Mouse (Mus musculus) c-Kit-positive CD71-positive TER-119-negative erythroid progenitor cells, embryonic 14.5 days (primary cell): ENCODE data around the gene Mei1.
"Not testable (repeated sequence)": the region's sequence is repeated elsewhere in the genome, so short reads cannot be mapped to it uniquely, and the experiment has no call there.

Source experiments
- DNase-seq: peaks from one replicate; pipeline ENCODE4 v3.0.0-alpha.2; 2013; ENCODE audit warnings: low read depth

Gene Mei1

DNA sequence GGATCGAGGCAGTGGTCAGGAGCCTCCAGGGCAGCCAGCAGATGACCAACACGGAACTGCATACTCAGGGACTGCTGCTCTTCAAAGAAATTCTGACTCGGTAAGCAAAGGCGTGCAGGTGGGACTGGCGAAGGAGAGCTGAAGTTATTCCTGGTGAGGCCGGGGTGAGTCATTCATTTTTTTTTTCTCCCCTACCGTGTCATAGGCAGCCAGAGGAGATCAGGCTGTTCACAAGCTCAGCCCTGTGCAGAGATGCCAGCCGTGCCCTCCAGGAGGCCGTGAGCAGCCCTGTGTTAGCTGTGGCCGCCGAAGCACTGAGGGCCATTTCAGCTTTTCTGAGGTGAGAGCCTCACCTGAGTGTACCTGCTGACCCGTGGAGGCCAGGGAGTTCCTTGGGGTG, 16.3 kb downstream of the Mei1 start:
- no peak for DNase-seq

DNA sequence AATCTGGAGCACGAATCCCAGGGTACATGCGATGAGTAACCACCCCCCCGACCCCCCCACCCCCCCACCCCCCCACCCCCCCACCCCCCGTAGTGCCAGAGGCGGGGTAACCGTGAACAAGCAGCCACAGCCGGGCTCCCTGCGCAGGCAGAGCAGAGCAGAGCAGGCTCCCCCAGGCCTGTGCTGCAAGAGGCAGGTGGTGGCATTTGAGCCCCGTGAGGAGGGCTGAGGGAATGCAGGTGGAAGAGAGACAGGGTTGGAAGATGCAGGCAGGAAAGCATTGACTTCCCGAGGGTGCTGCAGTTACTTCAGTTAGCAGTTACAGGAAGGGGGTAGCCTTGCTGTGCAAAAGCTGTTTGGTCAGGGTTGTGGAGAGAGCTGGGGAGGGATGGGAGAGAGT, 17.5 kb downstream of the Mei1 start:
- no peak for DNase-seq

DNA sequence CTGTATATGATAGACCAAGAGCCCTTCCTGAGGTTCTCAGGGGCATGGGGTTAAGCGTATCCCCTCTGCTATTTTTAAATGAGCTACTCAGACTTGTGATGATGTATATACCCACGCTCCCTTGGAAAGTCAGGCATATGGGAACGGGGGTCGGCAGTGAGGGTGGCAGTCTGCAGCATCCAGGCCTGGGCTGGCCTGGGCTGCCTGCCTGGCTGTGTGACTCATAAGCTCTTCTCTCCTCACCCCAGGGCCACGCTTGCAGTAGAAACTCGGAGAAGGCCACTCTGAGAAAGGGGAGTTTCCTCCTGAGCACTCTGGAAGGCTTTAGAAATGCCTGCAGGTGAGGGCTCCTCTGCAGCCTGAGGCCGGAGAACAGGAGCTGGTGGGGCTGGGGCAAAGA, 21.3 kb downstream of the Mei1 start:
- no peak for DNase-seq

DNA sequence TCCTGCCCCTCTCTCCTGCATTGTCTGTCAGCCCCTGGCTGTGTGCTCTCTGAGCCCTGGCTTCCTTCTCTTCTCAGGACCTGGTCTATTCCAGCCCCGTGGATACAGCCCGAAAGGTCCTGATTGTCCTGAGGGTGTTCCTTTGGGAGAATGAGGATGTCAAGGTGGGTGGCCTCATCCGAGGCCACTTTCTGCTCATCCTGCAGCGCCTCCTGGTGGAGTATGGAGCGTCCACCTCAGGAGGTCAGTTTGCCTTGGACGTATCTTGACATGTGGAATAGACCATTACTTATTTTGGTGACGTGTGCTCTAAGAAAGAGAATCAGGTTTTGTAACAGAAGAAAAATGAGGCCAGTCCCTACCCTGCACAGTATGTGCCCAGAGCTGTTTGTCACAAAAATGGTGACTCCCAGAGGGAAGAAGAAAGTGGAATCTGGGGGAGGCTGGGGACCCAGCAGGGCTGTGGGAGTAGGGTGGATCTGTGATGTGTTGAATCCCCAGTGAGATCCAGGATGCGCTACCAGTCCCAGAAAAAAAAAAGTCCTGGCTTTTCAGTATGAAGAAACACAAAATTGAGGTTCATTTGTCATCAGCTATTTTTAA, 37.3 kb downstream of the Mei1 start:
- peak; percentile 48 for DNase-seq

DNA sequence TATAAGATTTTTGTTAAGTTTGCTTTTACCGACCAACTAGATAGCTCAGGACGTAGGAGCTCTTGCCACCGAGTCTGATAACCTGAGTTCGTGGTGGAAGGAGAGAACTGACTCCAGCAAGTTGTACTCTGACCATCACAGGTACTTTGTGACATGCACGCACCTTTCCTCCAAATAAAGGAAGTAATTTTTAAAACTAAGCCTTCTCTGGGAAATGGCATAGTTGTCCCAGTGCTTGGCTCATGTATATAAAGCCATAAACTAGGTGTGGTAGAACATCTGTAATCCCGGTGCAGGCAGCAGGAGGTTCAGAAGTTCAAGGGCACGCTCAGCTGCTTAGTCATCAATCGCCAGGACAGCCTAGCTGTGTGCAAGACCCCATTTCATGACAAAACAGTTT, 50.7 kb downstream of the Mei1 start:
- no peak for DNase-seq

DNA sequence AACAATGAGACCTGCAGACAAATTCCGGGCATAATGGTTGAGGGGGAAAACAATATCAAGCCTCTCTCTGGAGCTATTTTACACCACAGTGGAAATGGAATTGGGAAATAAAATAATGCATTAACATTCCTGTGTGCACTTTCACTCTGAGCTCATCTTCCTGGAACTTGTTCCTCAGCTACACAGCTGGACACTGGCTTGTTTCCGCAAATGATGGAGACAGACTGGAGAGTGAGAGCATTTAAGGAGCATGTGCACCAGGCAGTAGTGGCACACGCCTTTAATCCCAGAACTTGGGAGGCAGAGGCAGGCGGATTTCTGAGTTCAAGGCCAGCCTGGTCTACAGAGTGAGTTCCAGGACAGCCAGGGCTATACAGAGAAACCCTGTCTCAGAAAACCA, 56.9 kb downstream of the Mei1 start:
- not testable (repeated sequence) for DNase-seq

DNA sequence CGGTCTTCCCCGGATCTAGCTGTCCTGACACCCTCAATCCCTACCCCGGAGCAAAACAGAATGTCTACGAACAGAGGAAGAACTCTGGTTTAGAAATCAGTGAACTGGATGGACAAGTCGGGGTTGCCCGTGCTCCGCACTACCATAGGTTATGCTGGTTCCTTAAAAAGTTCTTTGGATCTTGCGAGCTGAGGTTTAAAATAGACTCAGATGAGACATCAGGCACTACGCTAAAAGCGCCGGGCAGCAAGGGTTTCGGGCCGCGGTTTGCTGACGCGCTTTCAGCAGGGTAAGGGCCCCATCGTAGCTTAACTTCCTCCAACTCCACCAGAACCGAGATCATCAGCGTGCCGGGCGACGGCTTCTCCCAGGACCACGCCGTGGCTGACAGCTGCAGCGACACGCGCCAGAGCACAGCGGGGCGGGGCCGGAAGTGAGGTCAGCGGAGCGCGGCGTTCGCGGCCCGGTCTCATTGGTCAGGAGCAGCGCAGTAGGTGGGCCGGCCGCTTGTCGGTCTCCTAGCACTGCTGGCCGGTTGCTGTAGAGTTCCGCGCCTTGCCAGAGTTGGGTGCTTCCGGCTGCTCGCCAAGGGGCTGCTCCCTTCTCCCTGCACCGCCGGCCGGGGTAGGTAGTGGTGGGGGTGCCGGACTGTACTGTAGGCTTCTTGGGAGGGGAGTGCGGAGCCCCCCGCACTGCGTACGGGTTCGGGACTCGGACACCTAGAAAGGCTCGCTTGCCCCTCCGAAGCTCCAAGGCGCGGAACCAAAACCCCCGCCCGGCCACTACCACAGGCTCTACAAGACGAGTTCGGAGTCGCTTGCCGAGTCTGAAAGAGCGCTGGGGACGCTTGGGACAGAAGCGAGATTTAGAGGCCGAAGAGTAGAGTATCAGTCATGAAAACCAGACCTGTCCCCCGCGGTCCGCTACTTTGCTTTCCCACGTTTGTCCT, 57.9 kb downstream of the Mei1 start, which contains the start of gene Ccdc134:
Gene Ccdc134, plus strand, starts transcription at position 497 of the 949 bp plus-strand sequence.
- DNase-seq, result peak; percentile 86

DNA sequence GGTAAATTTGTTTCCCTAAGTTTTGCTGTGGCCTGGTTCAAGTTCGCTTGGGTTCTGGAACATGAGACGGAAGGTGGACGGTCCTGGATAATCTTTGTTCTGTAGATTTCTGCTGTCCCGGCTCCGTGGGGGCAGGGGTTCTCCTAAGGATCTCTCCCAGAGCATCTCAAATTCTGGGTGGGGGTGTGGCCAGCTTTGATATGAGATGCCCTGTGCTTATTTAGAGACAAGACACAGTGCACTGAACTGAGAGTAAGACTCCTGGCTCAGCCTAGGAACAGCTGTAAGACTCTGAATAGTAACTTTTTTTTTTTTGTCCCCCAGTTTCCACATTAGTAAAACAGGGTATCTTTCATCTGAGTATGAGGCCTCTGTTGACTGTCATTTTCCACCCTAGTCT, 58.6 kb downstream of the Mei1 start:
- DNase-seq, result peak; percentile 34

DNA sequence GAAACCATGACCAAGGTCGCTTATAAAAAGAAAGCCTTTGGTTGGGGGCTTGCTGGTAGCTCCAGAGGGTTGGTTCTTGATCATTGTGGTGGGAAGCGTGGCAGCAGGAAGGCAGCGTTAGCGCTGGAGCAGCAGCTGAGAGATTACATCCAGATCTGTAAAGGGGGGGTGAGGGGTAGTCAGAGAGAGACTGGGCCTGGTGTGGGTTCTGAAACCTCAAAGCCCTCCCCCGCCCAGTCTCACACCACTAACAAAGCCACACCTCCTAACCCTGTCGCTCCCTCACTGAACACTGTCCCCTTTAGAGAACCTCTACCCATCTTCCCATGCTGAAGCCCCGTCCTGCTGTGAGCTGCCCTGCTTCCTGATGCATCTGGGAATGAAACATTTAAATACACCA, 60.8 kb downstream of the Mei1 start:
- DNase-seq, result no peak

DNA sequence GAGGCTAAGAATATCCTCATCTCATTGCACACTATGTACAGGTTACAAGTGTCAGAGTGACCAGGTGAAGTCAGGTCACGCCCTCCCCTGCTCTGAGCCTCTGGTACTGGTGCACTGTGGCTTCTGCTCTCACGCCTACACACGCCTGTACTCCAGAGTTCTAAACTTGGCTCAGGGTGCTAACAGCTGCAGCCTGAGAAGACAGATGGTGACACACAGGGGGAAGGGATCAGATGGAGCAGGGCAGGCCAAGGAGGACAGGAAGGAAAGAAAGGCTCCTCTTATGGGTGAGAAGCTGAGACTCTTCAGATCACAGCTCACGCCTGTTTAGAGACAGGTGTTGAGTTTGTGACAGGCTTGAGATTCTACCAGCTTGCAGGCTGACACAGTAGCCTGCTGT, 65.6 kb downstream of the Mei1 start:
- DNase-seq, result no peak

DNA sequence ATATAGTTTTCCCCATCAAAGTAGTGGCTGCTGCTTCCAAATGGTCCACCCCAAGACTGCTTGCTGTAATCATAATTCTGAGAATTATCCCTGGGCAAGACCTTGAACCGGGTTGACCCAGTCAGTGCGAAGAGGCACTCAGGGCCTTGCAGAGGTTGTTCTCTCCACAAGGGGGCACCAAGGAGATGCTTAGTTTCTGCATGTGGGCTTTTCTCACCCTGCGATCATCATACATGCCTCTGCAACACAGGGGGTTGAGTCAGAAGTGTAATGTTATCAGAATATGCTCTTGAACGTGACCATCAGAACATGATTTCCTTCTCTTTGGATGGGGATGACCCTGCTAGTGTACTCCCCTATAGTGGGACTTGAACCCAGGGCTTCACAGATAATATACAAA, 68.8 kb downstream of the Mei1 start:
- peak; percentile 63 for DNase-seq

DNA sequence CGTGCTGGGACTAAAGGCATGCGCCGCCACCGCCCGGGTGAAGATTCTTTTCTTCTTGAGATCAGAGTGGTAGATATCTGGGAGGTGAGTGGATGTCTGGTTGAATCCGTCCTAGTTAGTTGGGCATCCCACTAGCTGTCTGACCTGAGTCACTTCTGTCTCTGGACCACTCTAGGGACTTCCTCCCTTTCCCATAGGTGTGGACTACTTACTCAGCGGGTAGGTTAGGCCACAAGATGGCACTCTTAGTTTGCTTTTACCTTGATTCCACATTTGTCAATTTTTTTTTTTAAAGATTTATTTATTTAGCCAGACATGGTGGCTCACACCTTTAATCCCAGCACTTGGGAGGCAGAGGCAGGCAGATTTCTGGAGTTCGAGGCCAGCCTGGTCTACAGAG, 69.4 kb downstream of the Mei1 start:
- no peak for DNase-seq

DNA sequence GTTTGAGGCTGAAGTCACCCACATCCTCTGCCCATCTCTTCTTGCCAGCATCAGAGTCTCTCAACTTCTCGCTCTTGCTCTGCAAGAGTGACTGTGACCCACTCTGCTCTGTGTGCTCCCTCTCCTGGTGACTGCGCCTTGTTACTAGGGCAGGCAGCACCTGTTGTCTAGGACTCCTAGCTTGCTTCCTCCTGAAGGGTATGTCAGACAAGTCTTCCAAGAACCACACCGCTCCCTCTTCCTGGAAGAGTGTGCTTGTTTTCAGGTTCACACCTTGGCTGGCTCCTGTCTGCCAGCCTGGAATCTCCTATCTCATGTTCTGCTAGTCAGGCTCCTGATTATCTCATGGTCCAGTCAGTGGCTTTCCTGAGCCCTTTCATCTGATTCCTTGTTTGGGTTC, 70.6 kb downstream of the Mei1 start:
- no peak for DNase-seq

DNA sequence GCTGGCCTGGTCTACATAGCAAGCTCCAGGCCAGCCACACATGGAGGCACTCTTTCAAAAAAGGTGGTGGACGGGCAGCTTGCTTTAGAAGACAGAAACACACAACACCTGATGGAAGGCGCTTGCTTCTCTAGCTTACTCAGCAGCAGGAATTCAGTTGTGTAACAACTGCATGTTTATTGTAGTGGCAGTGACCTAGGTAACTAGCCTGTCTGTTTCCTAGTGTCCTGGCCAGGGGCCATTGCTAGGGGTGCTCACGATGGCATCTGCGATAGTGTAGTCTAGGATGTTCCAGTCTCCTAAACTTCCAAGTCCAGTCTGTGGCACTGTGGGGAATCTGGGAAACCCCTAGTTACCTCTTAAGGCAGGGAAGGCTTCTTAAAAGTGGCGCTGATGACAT, 74.4 kb downstream of the Mei1 start:
- DNase-seq, result no peak

DNA sequence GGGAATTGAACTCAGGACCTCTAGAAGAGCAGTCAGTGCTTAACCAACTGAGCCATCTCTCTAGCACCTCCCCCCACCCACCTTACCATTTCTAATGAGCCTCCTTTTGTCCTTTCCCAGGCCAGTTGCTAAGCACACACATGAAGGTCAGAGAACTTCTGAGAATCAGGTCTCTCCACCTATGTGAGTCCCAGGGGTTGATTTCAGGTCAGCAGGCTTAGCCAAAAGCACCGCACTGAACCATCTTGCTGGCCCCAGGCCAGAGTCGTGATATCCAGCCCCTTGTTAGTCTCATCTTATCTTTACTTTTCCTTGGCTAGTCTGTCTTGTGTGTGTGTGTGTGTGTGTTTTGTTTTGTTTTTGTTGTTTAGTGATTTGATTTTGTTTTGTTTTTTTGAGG, 75.6 kb downstream of the Mei1 start:
- no peak for DNase-seq

DNA sequence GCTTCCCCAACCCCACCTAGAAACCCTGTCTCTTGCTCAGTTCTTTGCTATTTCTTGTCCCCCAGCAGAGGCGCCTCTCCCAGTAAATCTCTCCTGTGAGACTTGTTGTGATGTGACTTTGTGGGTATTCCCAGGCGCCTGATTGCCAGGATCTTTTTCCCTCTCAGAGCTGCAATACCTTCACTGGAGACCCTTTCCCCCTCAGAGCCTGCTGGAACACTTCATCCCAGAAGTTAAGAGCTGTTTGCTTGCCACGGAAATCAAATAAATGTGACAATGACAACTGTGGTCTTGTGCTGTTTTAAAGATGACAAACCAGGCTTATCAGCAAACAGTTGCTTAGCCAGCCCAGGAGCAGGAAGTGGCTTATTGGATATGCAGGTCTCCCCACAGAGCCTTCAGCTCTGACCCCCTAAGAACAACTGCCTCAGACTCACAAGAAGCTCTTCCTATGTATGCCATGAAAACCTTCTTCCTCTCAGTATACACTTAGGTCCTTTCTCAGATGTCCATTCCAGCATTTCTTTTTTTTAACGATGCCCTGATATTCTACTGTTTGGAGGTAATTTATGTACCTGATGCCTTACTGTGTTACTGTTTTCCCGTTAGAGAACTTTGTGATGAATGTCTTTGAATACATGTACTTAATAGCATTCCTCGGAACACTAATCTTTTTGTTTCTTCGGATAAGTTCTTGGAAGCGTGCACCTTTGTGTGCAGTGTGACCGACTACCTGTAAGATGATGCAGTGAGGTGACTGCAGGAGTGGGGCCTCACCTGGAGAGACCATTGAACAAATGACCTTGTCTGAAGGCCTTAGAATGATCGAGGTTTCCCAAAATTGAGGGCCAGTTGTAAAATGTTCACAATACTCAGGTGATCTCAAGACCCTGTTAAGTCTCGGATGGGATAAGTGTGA, 76.3 kb downstream of the Mei1 start:
- DNase-seq, result no peak

DNA sequence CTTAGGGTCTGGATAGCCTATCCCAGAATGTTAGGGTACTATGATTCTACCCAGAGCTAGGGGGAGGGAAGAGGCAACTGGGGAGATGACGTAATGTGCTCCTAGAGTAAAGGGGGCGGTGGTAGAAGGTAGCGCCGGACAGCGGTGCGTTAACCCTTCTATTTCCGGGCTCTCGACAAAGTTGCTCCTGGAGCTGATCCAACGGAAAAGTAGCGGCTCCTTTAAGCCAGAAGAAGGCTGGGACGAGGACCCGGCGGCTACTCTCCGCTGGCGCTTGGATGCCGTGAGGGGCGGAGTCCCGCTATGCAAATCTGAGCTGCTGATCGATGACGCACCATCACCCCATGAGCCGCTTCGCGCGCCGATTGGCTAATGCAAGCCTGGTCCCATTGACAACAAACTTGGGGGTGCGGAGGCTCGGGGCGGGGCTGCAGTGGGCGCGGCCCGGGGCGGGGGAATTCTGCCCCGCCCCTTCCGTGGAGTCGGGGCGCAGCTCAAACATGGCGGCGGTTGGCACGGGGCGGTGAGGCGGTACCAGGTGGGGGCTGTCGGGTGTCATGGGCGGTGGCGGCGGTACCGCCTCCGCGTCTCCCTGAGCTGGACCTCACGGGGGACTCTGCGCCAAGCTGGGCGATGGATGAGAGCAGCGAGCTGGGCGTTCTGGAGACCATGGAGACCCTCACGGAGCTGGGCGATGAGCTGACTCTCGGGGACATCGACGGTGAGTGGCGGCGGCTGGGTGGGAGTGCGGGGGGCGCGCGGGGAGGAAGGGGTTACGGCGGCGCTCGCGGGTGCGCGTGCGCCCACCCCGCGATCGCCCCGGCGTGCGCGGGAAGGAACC, 77.2 kb downstream of the Mei1 start, which contains the start of gene Srebf2:
Gene Srebf2, plus strand, starts transcription at position 412 of the 841 bp plus-strand sequence.
- peak; percentile 98 for DNase-seq

DNA sequence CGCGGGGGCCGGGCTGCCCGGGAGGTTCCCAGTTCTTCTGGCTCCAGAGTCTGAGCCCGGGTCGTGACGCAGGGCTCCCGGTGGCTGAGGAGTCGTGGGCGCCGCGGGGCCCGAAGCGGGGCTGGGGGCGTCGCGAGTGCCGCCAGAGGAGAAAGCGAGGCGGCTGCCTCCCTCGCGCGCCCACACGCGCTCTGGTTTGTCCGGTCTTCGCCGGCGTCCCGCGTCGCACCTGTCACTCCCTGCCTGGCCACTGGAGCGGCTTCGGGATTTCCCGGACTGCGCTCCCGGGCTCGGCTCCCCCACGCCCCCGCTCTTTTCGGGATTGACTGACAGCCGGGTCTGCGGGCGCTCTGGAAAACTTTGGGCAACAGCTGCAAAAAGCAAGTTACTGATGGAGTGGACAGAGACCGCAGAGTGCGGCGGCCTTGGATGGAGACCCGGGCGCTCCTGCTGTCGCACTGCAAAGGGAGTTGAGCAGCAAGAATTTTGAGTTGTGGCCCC, 77.9 kb downstream of the Mei1 start:
- no peak for DNase-seq

DNA sequence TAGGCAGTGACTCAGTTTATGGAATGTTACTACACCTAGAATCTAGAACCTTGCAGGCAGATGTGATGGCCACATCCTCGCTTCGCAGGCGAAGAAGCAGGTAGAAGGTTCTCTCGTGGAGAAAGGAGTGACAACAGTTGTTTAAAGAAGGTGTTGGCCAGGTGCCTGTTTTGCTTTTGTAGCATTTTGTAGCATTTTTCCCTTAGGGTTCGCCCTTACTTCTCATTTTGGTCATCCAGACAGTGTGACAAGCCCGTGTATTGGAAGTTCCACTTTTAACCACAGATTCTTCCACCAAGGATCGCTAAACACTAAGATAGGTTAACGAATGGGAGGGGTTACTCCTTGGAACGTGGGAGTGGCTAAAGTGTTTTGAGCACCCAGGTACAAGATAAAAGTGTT, 78.7 kb downstream of the Mei1 start:
- DNase-seq, result peak; percentile 42

DNA sequence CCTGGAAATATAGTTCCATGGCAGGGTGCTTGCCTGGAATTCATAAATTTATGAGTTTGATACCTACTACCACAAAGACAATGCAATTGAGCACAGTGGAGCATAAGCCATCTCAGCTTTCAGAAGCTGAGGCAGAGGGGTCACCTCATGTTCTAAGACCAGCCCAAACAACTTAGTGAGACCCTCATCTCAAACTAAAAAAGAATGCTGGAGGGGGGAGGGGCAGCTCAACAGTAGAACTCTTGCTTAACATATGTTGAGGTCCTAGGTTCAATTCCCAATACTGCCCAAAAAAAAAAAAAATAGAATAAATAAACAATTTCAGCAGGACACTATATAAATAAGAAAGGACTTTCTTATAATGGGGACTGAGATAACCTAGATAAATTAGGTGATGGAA, 80.2 kb downstream of the Mei1 start:
- DNase-seq, result no peak

DNA sequence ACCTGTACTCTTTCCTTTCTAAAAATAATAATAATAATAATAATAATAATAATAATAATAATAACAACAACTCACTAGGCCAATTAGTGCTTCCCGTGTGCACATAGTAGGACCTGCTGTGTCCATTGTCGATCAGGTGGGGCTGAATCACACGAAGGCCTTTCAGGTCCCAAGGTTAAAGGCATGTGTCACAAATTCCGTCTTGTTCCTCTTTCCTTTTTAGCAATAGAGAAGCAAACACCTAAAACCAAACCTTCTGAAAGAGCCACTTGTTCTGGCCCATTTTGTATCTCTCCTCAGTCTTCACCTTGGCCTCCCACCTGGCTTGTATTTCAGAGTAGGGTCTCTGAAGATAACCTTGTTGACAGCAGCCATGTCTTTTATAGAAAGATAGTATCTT, 81.4 kb downstream of the Mei1 start:
- DNase-seq, result no peak
